Mouse (Mus musculus): ENCODE data around the gene Tmem165. TPM values are rescaled to one million over a fixed set of nuclear protein-coding genes. Genes with fewer than 3 reads are reported as not detected.

Tmem165 gene
- total RNA-seq, 2 experiments from 2014 or later = 15.2 TPM

DNA sequence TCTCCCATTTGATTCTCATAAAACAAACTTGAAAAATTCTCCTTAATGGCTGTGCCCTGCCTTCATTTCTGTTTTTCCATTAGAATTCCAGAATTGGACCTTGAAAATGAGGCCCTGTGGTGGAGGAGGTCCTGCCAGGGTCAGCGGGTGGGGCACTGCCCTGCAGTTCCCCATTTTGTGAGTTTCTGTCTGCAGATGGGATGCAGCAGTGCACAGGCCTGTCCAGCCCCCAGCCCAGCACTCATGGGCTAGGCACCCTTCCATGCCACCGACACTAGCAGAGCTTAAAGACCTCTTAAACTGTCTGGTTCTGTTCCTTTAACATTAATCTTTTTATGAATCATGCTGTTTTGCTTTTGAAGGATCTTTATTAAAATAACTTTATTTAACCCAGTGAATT, 22.2 kb downstream of the Tmem165 start:
- intact Hi-C loops (cut with DNase I) = no loop called here
- Histone ChIP-seq H3K4me3 (no peak overlapping the region), H3K27ac (no peak overlapping the region)
- TF ChIP-seq CTCF (IDR thresholded peaks at IDR 0.05) = no peak
- DNase-seq = no peak

- no peak for TF ChIP-seq CTCF (IDR thresholded peaks at IDR 0.05)
- intact Hi-C loops (cut with DNase I) = no loop called here
- no peak overlapping the region for H3K27ac ChIP-seq
- DNase-seq = no peak
- H3K4me3 ChIP-seq = no peak overlapping the region
These were observed 24.4 kb downstream of the Tmem165 start for GRCm38 (mm10) chr5:76208066-76208465.

GRCm38 (mm10) chr5:76216691-76217090, 33.0 kb downstream of the Tmem165 start:
- TF ChIP-seq CTCF (IDR thresholded peaks at IDR 0.05) = no peak
- no peak for DNase-seq
- Histone ChIP-seq H3K4me3 (no peak overlapping the region), H3K27ac (peak overlapping the region; percentile 20)
- intact Hi-C loops (cut with DNase I) = no loop called here

DNA sequence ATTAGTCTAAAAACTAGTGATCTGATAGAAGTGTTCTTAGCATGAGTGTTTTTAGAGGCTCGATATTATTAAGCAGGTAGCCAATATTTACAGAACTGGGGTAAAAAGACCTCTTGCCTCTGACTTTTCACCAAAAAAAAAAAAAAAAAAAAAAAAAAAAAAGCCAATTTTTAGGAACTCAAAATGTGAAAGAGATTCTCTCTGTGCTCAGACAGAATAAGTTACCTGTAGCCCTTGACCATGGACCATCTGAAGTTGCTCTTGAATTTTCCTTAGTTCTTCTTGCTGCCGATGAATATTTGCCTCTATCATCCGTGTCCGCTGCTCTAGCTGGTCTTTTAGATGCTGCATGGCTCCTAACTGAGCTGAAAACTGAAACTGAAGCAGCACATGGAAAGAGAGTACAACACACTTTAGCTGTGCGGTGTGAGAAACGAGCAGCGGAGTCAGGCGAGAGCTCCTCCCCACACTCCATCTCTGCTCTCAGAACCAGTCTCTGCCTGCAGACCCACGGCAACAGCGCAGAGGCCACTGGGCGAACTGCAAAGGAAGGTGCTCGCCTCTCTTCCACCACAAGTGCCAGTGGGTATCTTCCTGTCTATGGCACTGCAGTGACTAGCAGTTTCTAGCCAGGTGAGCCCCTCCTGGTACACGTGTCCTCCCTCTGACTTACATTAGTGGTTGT, 47.6 kb downstream of the Tmem165 start:
- no peak for DNase-seq
- no peak overlapping the region for H3K4me3 ChIP-seq
- no peak overlapping the region for H3K27ac ChIP-seq
- no peak for TF ChIP-seq CTCF (IDR thresholded peaks at IDR 0.05)
- intact Hi-C loops (cut with DNase I) = no loop called here

- intact Hi-C loops (cut with DNase I) = no loop called here
- TF ChIP-seq CTCF (IDR thresholded peaks at IDR 0.05) = no peak
- Histone ChIP-seq H3K27ac (no peak overlapping the region), H3K4me3 (no peak overlapping the region)
- no peak for DNase-seq
These were observed 59.6 kb downstream of the Tmem165 start for GRCm38 (mm10) chr5:76243274-76243673.

GRCm38 (mm10) chr5:76243929-76244328, 60.2 kb downstream of the Tmem165 start:
- no peak for TF ChIP-seq CTCF (IDR thresholded peaks at IDR 0.05)
- no peak overlapping the region for H3K27ac ChIP-seq
- no peak overlapping the region for H3K4me3 ChIP-seq
- intact Hi-C loops (cut with DNase I) = no loop called here
- DNase-seq = no peak

DNA sequence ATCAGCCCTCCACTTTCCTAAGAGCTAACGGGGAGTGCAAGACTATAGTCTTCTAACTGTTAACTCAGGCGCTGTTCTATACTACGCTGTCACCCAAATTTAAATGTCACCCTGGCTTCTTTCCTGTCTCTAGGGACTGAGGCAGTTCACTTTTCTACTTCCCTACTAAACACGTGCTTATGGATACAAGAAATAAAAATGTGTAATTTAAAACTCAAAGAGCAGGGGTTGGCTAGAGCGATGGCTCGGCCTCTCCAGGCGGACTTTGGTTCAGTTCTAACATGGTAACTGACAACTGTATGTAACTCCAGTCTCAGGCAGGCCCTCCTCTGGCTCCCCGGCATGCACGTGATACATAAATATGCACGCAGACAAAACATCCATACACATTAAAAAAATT, 60.8 kb downstream of the Tmem165 start:
- intact Hi-C loops (cut with DNase I) = no loop called here
- Histone ChIP-seq H3K27ac (no peak overlapping the region), H3K4me3 (no peak overlapping the region)
- DNase-seq = no peak
- no peak for TF ChIP-seq CTCF (IDR thresholded peaks at IDR 0.05)

DNA sequence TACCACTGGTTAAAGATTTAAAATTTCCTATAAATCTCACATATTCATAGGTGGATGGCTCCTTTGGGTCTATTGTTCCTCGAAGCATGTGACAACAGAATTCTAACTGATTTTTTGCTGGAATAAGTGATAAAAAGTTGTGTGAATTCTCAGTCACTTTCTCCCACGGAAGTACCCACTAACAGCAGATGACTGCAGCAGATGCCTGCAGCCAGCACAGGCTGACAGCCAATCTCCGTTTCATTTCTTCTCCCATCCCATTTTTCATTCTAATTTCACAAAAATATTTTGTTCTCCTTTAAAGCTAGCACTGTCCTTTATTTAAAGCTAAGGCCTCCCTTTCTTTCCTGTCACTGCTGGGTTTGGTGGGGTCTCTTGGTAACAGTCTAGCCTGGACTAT, 61.7 kb downstream of the Tmem165 start:
- intact Hi-C loops (cut with DNase I) = no loop called here
- no peak for DNase-seq
- H3K4me3 ChIP-seq = no peak overlapping the region
- H3K27ac ChIP-seq = no peak overlapping the region
- no peak for TF ChIP-seq CTCF (IDR thresholded peaks at IDR 0.05)

DNA sequence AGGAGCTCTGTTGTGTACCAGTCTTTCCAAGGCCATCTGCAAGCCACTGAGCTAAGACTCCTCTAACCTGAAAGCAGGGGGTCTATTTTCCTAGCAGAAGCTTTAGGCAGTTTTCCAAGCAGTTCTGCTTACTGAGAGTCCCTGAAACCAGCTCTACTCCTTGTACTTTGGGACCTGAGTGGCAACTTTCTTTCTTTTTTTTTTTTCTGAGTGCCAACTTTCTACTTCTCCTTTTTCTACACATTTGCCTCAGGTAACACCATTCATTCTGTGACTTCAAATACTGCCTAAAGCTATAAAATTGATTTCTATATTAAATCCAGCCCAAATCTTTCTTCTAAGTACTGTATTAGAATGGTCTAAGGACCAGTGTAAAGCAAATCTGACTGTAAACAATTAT, 62.9 kb downstream of the Tmem165 start:
- no peak for TF ChIP-seq CTCF (IDR thresholded peaks at IDR 0.05)
- H3K4me3 ChIP-seq = no peak overlapping the region
- no peak overlapping the region for H3K27ac ChIP-seq
- intact Hi-C loops (cut with DNase I) = no loop called here
- no peak for DNase-seq

DNA sequence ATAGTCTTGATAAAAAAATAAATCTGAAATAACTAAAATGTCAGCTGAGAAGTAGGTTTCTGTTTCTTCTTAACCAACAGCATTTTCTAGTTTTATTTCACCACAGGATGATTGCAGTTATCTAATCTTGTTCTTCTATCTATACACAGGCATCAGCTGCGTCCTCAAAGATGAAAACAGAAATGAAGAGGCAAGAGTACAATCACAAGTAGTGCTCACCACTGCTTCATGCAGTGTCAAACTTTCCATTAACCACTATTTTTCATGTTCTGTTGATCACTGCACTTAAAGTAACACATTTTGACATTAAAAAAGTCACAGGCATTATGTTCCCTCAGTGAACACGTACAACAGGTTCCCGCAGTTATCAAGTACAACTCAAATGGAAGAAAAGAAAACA, 67.3 kb downstream of the Tmem165 start:
- H3K4me3 ChIP-seq = no peak overlapping the region
- TF ChIP-seq CTCF (IDR thresholded peaks at IDR 0.05) = no peak
- no peak overlapping the region for H3K27ac ChIP-seq
- intact Hi-C loops (cut with DNase I) = no loop called here
- no peak for DNase-seq

Other genes with a start within 250 kb of the Tmem165 start
- 10 to 100 TPM; 11.8 to 16.9 TPM for gene Kdr, start 205.4 kb upstream of the Tmem165 start, total RNA-seq (2021)
- 1 to 10 TPM; 3.0 to 3.9 TPM for gene Srd5a3, start 43.6 kb upstream of the Tmem165 start, total RNA-seq (2021)
- 10 to 100 TPM; 20.4 to 32.5 TPM for gene Clock, start 120.9 kb downstream of the Tmem165 start, total RNA-seq (2021)
- gene Pdcl2, start 147.3 kb downstream of the Tmem165 start, total RNA-seq (2021) = not detected
- gene Nmu, start 179.9 kb downstream of the Tmem165 start, total RNA-seq (2021) = not detected

Measured in gastrocnemius, adult 2 months (tissue).